Mouse (Mus musculus) spleen, embryonic (tissue): ENCODE measurements around the gene Hcrt.

ENCODE experiments used
- CTCF ChIA-PET: fragments of 350-600 bp; sonication (Branson Sonifier 250); formaldehyde crosslinking; loops from one replicate; lab custom pipeline; 2022; lab: Charles Lee

Gene Hcrt

DNA sequence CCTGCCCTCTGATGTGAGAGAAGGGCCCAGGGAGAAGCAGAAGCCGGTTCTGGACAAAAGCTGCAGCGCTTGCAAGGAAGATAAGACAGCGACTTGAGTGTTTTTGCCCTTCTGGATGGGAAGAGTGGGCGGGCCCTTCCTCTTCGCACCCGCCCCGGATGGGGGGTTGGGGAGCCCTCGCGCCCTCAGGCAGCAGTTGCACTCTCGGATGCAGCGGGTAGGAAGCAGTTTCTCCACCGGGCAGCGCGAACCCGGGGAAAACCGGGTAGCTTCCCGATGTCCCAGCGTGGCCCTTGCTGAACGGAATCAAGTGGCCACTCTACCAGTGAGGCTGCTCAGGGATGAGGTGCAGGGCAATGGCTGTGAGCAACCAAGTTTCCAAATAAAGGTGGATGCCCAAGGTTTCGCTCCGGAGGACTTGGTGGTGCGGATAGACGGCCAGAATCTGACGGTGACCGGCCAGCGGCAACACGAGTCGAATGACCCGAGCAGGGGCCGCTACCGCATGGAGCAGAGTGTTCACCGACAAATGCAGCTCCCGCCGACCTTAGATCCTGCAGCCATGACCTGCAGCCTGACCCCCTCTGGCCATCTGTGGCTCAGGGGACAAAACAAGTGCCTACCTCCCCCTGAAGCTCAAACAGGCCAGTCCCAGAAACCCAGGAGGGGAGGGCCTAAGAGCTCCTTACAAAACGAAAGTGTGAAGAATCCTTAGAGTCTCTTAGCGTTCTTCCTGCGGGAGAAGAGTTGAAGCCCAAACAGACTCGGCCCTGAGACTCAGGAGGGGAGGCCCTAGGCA, 48.8 kb downstream of the Hcrt start, which contains the start of gene Hspb9:
Hspb9 (plus strand) TSS at position 116 of the 799 bp plus-strand sequence.
- CTCF ChIA-PET, result interaction anchor here (0.6 to 3.3 kb wide), 3 partner anchors 11 to 728 kb away, joined by 3 to 25 read pairs (median 4); partner anchors contain the start of genes Dhx58 and Rpl27

DNA sequence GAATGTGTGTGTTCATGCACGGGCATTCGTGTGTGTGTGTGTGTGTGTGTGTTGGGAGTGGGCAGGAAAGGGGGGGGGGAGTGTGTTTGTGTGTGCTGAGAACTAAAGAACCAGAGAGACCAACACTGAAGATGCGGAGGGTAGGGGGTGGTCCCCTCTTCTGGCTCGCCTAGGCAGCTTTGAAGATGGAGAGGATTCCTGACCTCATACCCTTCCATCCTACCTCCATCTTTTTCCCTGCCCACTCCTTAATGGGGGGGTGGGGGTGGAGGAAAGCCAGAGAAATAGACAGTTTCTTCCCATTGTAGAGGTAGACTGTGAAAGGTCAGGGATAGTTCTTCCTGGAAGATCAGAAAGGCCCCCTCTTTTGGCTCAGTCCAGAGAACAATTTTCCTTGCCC, 49.6 kb downstream of the Hcrt start:
- CTCF ChIA-PET, result interaction anchor here (1.0 to 3.3 kb wide), 2 partner anchors 10 to 728 kb away, joined by 3 to 25 read pairs; partner anchors contain the start of genes Dhx58 and Rpl27

DNA sequence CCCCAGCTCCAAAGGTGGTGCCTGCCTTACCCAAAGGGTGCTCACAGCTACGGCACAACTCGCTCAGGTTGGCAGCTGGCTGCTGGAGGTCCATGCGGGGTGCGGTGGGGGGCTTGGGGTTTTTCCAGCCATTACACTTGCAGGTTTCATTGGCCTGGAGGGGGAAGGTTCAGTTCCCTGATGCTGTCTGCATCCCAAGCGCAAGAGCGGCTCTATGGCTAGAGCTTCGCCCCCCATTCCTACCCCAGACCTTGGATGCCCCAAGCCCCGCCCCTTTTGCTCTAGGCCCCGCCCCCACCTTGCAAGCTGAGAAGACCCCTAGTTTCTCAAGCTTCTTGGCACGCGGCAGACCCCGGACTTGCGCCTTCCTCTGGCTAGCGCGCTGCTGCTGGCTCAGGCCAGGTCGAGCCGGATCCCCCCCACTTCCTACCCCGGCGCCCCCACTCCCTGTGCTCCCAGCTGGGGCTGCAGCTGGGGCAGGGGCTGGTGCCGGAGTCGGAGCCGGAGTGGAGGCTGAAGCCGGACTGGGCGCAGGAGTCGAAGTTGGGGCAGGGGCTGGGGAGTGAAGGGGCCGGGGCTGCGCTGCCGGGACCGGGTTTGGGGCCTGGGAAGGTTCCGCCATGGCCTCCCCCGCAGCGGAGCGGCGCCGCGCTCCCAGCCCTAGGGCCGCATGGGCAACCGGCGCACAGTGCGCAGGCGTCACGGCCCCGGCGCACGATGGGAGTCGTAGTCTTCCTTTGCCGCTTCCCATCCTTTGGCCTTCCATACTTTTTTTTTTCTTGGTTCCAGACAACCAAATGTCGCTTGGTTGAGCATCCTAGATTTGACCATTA, 50.7 kb downstream of the Hcrt start, which contains the start of gene Kat2a:
Kat2a (minus strand) TSS at position 683 of the 833 bp plus-strand sequence.
- CTCF ChIA-PET, result interaction anchor here (0.7 to 3.3 kb wide), 2 partner anchors 9 to 78 kb away, joined by 4 to 25 read pairs; partner anchors contain the start of gene Dhx58
